Mouse (Mus musculus) left cerebral cortex, postnatal 36 days (tissue): ENCODE data around the gene Tnip1. TPM values are rescaled to one million over a fixed set of nuclear protein-coding genes. Genes with fewer than 3 reads are reported as not detected.

Experiments
- DNase-seq, 2 experiments: peaks; one replicate each; pipeline ENCODE4 v3.0.0; 2021 to 2022; ENCODE audit warnings: low spot score in 2 of 2, mixed read lengths in 1 of 2
- intact Hi-C: fragments of 180-260 bp; cut with DNase I; formaldehyde crosslinking; loops from one replicate; pipeline ENCODE4 v1.15.1; 2025
- total RNA-seq, 2 experiments: library from RNA; stranded (reverse); gene quantifications; 2 replicates each; pipeline ENCODE4 v1.2.3; 2021

Gene Tnip1
- total RNA-seq, 2 experiments from 2014 or later = 37.5 to 42.0 TPM

DNA sequence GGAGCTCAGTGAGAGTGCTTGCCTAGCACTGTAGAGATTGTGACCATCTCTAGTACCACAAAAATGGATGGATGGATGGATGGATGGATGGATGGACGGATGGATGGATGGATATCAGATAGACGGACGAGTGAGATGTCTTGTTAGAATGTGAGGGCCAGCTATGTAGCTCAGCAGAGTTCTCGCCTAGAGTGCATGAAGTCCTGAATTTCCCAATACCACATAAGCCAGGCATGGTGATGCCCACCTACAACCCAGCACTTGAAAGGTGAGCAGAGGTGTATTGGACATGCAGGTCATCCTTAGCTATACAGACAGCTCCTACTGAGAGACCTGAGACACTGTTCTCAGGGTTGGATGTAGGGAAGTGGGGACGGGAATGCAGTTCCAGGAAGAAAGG lies 71.4 kb downstream of the Tnip1 start:
- DNase-seq = no peak
- intact Hi-C loops = no loop called here

DNA sequence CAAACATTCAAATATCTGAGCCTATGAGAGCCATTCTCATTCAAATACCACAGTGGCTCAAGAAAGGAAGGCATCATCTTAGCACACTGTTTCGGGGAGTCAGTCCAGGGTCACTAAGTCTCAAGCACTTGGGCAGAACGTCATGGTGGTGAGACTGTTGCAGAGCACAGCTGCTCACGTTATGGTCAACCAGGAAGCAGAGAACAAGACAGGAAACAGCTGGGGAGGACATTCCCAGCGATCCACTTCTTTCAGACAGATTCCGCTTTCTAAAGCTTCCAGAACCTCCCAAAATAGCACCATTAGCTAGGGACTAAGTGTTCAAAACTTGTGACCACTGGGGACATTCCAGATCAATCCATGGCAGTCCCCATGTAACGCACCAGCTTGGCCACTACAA lies 74.8 kb downstream of the Tnip1 start:
- intact Hi-C loops = no loop called here
- DNase-seq = no peak

DNA sequence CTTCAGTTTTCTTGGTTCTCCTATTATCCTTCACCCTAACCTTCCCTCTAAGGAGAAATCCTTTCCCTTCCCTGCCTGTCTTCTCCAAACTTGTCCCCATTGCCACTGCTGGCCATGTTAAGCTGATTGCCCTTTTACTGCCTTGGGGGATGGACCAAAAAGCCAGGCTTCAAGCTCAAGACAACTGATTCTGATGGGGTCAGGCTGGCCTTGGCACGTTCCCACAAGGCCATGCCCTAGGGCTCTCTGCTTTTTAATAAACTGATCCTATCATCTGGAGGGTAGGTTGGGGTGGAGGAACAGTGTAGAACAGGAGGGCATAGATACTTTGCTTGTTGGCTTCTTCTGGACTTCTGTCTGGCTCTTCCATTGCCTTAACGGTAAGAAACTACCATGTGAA lies 77.3 kb downstream of the Tnip1 start:
- intact Hi-C loops = no loop called here
- no peak for DNase-seq

DNA sequence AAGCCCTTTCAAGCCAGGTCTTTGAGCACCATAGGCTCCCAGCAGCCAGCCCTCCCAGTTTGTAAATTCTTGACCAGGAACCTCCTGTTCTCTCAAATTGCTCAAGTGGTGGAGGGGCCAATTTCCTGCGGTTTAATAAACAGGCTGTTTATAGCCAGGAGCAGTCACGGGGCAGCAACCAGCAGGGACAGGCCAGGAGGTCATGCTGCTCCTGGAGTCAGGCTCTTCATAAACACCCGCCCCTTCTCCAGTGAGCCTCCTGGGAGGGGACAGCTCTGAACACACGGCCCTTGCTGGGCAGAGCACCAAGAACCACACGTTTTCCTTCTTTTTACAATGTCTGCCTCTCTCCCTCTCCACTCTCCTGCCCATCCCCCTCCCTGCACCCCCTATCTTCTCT lies 77.8 kb downstream of the Tnip1 start:
- intact Hi-C loops = loop anchor here (5.0 kb wide), 1 partner anchor 202 kb away; no protein-coding TSS in a partner anchor
- DNase-seq = no peak

DNA sequence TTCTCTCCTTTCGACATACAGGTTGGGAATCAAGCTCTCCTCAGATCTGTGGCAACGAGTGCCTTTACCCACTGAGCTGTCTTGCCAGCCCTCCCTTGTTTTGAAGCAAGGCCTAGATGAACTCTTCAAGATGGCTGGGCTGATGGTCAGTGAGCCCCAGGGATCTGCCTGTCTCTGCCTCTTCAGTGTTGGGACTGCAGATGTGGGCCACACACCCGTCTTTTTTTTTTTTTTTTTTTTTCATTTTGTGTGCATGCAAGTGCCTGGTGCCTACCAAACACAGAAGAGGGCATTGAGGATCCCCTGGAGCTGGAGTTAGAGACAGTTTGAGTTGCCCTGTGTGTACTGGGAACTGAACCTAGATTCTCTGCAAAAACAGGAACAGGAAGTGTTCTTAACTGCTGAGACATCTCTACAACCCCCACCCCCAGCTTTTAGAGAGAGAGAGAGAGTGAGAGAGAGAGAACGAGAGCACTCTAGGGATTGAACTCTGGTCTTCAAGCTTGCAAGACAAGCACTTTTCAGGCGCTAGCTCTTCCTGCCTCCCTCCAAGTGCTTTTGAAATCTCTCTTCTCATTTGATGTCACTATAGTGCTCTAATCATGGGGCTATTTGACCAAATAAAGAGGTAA lies 78.4 kb downstream of the Tnip1 start:
- intact Hi-C loops = loop anchor here (5.0 kb wide), 1 partner anchor 203 kb away; no protein-coding TSS in a partner anchor
- no peak for DNase-seq

DNA sequence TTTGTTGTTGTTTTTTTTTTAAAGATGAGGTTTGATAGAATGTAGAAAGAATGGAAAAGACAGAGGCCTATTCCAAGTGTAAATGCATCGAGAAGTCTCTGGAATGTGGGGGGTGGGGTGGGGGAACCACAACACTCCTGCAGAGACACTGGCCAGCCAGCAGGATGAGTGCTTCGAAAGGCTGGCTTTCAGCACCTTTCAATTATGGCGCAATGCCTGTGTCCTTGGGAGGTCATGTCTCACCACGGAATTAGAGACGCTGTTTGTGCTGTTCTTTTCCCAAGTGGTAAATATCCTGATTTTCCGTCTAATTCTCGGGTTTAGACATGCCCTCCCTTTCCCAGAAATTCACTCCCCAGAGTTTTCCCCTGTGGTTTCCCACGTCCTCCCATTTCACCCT lies 80.0 kb downstream of the Tnip1 start:
- intact Hi-C loops = loop anchor here (5.0 kb wide), 1 partner anchor 205 kb away; no protein-coding TSS in a partner anchor
- no peak for DNase-seq

DNA sequence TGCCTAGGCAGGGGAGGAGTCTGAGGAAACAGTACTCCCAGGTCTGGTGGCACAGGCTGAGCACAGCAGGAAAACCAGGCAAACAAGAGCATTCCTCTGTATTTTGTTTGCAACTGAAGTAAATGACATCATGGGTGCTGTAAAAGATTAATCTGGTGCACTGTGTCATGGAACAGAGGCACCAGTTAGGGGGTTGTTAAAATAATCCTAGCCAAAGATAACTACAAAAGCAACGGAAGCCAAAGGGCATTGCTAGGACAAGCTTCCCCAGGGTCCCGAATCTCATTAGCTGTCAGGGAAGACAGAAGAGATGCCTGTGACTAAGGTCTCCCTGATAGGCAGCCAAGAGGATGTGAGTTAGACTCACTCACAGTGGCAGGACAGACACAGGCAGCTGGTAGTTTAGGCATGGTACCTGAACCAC lies 81.7 kb downstream of the Tnip1 start:
- intact Hi-C loops = loop anchor here (2.0 to 5.0 kb wide), 2 partner anchors 46 to 206 kb away; no protein-coding TSS in a partner anchor

DNA sequence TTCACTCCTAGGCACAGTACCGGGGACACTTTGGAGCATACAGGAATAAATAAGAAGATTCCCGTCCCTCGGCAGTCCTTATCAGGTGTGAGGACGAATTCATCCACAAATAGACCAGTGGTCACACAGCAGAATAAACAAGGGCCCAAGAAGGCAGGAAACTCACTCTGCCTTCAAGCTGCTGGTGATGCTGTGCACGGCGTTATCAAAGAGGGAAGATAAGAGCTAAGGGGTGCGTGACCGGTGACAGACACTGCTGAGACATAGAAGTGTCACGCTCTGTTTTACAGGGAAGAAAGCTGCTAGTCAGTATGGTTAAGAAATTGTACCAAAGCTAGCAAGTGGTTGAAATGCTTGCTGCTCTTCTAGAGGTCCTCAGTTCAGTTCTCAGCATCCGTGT lies 82.8 kb downstream of the Tnip1 start:
- intact Hi-C loops = loop anchor here (2.0 to 5.0 kb wide), 3 partner anchors 47 to 207 kb away; no protein-coding TSS in a partner anchor
- no peak for DNase-seq

More for the DNA sequence above, 81.7 kb downstream of the Tnip1 start:
- DNase-seq = no peak

DNA sequence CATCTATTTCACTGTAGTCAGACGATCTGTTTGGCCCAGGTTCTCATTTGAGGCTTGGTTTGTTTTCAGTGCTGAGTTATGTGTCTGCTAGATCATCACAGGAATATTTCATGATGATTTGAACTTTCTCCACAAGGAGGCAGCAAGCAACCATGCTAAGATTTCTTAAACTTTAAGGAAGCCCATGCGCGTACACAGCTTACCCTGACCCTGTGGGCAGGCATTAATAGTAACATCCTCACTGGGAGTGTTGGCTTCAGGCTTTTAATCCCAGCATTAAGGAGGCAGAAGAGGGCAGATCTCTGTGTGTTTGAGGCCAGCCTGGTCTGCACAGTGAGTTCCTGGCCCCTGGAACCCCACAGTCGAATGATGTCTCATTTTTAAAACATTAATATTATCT lies 83.3 kb downstream of the Tnip1 start:
- DNase-seq = no peak
- intact Hi-C loops = loop anchor here (2.0 kb wide), 1 partner anchor 105 kb away; no protein-coding TSS in a partner anchor

DNA sequence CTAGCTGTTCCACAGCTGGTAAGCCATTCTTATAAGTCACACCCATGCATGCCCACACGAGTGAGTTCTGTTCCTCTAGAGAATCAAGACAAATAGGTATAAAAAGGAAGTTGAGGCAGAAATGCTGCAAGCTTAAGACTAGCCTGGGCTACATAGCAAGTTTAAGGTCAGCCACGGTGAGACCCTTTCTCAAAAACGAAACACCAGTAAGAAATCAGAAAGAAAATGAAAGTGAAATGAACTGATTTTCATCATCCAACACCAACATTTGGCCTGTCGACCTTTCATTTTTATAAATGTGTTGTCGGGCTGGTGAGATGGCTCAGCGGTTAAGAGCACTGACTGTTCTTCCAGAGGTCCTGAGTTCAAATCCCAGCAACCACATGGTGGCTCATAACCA lies 83.8 kb downstream of the Tnip1 start:
- DNase-seq = no peak
- intact Hi-C loops = loop anchor here (2.0 kb wide), 1 partner anchor 106 kb away; no protein-coding TSS in a partner anchor

DNA sequence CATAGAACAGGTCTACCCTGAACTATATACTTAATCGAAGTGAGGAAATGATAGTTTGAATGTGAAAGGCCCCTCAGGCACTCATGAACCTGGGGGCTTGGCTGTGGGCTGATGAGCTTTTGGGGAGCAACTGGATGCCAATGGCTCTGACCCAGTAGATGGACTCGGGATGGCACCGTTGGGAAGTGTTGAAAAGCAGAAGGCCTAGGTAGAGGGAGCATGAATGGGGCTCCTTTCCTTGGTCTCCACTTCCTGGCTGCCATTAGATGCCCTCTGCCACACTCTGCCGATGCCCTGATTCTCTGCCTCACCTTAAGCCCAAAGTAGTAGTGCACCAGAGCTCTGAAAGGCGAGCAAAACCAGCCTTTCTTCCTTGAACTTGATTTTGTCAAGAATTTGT lies 86.7 kb downstream of the Tnip1 start:
- intact Hi-C loops = no loop called here

DNA sequence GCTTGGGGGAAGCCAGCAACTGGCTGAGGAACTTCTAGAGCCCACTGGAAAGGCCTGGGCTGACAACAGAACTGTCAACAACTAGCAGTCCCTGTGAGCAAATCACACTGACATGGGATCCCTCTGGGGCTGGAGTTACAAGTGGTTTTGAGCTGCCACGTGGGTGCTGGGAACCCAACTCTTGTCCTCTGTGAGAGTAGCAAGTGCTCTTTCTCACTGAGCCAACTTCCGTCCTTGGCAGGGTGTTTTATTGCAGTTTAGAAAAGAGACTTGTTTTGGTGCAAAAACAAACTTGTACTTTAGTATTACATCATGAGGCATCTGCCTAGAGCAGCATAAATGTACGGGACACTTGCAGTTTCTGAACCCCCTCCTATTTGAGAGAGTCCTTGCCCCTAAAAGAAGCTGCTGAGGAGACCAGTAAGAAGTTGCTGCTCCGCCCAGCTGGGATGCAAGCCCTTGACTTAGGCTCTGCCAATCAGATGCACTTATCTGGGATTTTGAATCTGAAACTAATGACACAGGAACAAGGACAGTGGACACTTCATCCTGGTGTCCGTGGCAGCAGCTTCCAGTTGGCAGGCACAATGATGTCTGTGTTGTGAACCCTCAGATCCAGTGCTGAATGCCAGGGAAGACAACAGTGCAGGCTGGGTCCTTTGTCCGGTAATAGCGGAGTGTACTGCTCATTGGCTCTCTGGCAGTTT lies 90.7 kb downstream of the Tnip1 start:
- no peak for DNase-seq
- intact Hi-C loops = no loop called here

More for the DNA sequence above, 86.7 kb downstream of the Tnip1 start:
- no peak for DNase-seq

DNA sequence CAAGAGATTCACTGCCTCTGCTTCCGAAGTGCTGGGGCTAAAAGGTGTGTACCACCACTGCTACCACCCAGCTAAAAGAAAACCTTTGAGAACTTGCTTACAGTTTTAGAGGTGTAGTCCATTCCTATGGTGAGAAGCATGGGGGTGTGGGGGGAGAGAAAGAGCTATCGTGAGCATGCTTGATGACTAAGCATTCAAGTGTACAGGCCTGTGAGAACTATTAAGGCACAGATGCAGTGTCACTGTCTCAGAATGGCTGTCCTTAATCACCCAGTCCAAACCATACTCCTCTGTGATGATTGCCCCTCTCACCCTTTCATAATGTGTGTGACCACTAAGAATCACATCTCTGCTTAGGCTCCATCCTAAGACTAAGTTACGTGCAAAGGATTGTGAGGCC lies 93.4 kb downstream of the Tnip1 start:
- no peak for DNase-seq
- intact Hi-C loops = loop anchor here (10.0 kb wide), 1 partner anchor 565 kb away; the partner anchor contains the start of gene Acsl6

DNA sequence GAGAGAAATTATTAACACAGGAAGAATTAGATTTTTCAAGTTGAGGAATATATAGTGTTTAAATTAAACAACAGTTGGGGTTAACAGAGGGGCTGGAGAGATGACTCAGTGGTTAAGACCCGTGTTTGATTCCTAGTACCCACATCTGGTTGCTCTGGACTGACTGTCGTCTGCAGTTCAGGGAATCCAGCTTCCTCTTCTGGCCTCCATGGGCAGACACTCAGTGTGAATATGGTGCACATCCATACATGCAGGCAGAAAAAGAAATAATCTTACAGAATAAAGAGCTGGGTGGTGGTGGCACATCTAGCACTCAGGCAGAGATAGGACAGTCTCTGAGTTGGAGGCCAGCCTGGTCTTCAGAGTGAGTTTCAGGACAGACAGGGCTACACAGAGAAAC lies 94.3 kb downstream of the Tnip1 start:
- intact Hi-C loops = loop anchor here (10.0 kb wide), 1 partner anchor 564 kb away; the partner anchor contains the start of gene Acsl6
- DNase-seq = no peak

DNA sequence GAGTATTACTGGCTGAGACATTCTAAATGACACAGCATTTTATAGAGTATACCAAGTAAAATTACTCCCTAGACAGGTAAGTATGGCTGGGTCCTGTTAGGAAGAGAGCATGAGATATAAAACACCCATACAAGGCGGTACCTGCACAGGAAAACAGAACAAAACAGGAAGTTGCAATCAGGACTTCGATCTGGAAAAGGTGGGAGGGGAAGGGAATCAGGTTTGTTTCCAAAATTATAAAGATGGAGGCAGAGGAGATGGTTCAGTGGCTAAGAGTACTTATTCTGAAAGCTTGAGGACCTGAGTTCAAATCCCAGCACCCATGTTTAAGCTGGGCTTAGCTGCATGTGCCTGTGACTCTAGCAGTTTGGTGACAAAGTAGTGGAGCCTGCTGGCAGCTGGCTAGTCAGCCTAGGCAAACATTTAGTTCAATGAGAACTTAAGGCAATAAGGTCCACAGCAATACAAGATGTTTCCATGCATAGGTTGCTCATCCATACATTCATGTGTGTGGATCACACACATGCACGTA lies 94.7 kb downstream of the Tnip1 start:
- intact Hi-C loops = loop anchor here (10.0 kb wide), 1 partner anchor 563 kb away; the partner anchor contains the start of gene Acsl6

DNA sequence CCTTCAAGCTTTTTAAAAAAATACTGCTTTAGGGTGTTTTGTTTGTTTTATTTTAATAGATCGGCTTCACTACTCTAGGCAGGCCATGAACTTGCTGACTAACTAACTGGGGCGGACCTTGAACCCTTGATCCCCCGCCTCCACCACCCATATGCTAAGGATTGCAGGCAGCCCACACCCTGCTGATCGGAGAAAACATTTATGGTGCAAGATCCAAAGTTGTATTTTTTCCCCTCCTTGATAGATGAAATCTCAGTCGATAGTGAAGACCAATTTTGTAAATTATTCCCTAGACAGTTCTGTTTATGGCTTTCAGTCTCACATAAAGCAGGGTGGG lies 95.7 kb downstream of the Tnip1 start:
- intact Hi-C loops = loop anchor here (10.0 kb wide), 1 partner anchor 562 kb away; the partner anchor contains the start of gene Acsl6

More for the DNA sequence above, 94.7 kb downstream of the Tnip1 start:
- no peak for DNase-seq

DNA sequence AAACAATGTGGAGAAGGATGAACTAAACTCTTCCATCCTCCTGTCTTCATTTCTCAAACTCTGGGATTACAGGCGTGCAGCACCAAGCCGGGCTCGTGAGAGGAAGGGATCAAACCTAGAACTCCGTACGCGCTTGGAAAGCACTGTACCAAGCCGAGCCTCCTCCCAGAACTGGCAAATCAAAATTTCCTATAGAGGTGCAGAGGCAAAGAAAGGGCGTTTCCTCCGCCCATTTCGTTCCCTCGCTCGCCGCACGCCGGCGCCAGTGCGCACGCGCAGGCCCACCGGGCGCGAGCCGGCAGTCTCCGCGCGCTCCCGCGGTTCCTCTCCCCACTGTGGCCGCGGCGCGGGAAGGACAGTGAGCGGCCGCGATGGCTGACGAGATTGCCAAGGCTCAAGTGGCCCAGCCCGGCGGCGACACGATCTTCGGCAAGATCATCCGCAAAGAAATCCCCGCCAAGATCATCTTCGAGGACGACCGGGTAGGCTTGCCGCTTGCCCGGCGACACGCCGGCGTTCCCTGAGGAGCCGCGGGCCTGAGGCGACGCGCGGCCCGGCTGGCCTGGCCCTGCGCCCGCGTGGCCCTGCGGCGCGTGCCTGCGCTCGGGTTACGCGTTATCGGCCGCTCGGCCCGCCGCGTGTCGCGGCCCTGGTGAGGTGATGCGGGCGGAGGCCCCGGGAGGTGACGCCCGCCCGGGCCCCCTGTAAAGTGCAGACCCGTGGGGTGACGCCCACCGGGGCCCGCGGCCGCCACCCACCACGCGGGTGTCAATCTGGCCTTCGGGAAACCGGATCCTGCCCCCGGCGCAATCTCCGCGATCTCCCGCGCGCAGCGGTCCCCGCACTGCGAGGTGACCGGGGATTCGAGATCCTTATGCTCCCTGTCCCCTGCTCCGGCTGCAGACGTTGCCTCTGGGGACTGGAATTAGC lies 96.3 kb downstream of the Tnip1 start, which contains the start of gene Hint1:
Gene Hint1, plus strand, starts transcription at position 265 of the 930 bp plus-strand sequence.
- peak; percentile 93 to 96 for DNase-seq
- intact Hi-C loops = loop anchor here (10.0 kb wide), 1 partner anchor 562 kb away; the partner anchor contains the start of gene Acsl6

More for the DNA sequence above, 95.7 kb downstream of the Tnip1 start:
- no peak for DNase-seq

DNA sequence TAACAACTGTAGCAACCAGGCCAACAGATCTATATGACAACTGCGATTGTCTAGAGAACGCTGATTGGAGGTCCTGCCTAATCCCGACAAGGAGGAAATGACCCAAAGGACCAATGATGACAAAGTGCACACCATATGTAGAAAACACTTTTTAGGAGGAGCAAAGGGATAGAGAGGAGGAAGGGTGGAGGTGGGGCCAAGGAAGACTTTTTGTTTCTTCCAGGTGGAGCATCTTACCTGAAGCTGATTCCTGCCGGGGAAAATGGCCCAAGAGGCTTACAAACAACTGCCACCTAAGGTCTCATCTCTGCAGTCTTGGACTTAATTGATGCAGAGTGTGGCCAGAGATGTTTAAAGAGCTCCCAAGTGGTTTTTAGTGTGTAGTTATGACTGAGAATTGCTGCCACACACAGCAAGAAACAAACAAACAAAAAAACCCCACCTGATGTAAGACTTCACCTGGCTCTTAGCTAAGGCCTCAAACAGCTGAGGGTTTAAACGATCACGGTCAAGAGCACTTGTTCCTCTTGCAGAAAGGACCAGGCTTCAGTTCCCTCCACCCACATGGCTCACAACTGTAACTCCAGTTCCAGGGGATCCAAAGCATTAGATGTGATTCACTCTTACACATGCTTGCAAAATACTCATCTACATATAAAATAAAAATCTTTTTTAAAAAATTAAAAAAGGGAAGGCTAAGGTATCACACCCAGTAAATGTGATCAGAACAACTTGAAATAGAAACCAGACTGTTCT lies 97.2 kb downstream of the Tnip1 start:
- DNase-seq = no peak
- intact Hi-C loops = loop anchor here (10.0 kb wide), 1 partner anchor 561 kb away; the partner anchor contains the start of gene Acsl6
